Mouse (Mus musculus) frontal cortex, adult 2 months (tissue): ENCODE data around the gene Midn. TPM values are rescaled to one million over a fixed set of nuclear protein-coding genes. Genes with fewer than 3 reads are reported as not detected.

Experiments
- DNase-seq, 2 experiments: peaks; one replicate each; pipeline ENCODE4 v3.0.0; 2022; ENCODE audit warnings: low spot score in 1 of 2; ENCODE audit errors: extremely low spot score in 1 of 2
- polyA plus RNA-seq: library from polyadenylated mRNA; depleted of rRNA; stranded (reverse); fragments of >200 nt; gene quantifications from 2 replicates; pipeline ENCODE4 v1.2.3, GENCODE M21; 2012

Midn gene
- polyA plus RNA-seq, 1 experiment: 36.5 TPM

- DNase-seq: no peak
Observed at GRCm38 (mm10) chr10:80127920-80128319, 20.2 kb upstream of the Midn start.

GRCm38 (mm10) chr10:80129846-80130245, 18.2 kb upstream of the Midn start:
- no peak for DNase-seq

GRCm38 (mm10) chr10:80130403-80131031, 17.6 kb upstream of the Midn start:
- DNase-seq: peak in 1 of 2 experiments; percentile 28

DNA sequence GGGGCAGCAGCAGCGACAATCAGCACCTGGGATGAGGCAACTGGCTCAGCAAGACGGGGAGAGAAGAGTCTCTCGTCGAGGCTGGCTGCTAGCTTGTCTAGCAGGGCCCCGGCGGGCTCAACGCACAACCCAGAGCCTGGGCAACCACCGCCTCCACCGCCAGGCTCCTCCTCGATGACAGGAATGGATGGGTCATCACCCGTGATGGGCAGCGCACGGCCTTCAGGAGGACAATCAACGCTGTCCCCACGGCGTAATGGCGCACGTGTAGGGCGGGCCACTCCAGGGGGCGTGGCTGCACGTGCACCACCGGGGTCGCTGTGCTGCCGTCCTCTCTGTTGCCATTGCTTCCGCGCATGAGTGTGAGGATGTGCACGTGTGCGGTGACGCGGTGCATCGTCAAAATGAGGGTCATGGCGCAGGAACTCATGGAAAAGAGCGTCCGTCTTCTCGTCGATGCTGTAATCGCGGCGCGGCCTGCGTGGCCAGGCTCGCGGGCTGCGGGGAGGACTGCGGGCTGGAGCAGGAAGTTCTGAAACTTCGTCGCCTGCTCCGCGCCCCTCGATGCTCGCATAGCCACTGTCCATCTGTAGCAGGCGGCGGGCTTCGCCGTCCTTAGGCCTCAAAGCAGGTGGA, 16.6 kb upstream of the Midn start:
- peak in 1 of 2 experiments; percentile 66 for DNase-seq

DNA sequence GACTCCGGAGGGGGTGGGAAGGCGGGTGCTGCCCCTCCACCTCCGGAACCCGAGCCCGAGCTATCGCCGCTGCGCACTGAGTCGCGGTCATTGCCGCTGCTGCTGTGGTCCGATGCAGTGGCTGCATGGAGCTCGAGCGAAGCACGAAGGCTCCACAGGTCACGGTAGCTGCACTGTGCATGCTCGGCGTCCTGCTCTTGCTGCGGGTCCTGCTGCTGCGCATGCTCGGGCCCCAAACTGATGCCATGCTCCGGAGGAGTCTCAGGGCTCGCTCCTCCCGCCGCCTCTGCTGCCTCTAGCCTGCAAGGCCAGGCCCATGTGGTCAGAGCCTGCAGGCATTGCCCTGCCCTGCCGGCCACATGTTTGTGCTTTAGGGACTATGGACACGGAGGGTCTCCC, 16.1 kb upstream of the Midn start:
- no peak for DNase-seq

DNA sequence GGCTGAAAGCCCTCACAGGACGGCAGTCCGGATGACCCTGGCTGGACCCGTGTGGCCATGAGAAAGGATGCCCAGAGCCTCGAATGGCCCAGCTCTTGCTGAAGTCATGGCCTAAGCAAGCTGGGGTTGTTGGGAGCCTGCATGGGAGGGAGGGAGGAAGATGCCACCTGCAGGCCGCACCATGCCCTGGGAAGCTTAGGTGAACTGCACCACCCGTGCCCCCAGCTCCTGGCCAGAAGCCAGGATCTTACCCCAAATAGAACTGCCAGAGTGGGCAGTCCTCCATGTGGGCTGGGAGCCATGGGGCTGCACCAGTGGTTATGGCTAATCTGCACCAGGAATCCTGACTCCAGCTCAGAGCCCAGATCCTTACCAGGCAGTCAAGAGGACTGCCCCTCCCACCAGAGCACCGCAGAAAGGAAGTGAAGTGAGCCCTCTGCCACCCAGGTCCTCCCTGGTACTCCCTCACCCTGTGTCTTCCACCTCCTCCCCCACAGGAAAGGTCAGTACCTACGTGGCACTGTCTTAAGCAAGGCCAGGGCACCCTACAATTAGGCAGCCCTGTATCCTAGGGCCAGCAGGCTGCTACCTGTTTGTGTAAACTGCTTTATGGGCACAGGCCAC, 14.7 kb upstream of the Midn start:
- DNase-seq: no peak

- no peak for DNase-seq
Observed at GRCm38 (mm10) chr10:80134421-80134820, 13.7 kb upstream of the Midn start.

GRCm38 (mm10) chr10:80135161-80135560, 12.9 kb upstream of the Midn start:
- no peak for DNase-seq

DNA sequence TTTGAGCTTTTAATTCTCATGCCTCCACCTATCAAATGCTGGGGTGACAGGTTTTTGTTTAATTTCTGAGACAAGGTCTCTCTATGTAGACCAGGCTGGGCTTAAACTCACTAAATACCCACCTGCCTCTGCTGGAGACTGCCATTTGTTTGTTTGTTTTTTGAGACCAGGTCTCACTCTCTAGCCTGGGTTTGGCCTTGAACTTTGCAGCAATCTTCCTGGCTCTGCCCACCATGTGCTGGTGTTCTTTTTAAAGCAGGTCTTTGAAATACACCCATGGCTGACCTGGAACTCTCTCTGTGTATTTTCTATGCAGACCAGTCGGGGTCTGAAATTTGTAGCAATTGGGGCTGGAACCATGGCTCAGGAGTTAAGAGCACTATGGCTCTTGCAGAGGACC, 12.4 kb upstream of the Midn start:
- DNase-seq: no peak

- no peak for DNase-seq
Observed at GRCm38 (mm10) chr10:80136179-80136951, 11.7 kb upstream of the Midn start.

GRCm38 (mm10) chr10:80136952-80137625, 11.0 kb upstream of the Midn start:
- peak in 1 of 2 experiments; percentile 71 for DNase-seq

DNA sequence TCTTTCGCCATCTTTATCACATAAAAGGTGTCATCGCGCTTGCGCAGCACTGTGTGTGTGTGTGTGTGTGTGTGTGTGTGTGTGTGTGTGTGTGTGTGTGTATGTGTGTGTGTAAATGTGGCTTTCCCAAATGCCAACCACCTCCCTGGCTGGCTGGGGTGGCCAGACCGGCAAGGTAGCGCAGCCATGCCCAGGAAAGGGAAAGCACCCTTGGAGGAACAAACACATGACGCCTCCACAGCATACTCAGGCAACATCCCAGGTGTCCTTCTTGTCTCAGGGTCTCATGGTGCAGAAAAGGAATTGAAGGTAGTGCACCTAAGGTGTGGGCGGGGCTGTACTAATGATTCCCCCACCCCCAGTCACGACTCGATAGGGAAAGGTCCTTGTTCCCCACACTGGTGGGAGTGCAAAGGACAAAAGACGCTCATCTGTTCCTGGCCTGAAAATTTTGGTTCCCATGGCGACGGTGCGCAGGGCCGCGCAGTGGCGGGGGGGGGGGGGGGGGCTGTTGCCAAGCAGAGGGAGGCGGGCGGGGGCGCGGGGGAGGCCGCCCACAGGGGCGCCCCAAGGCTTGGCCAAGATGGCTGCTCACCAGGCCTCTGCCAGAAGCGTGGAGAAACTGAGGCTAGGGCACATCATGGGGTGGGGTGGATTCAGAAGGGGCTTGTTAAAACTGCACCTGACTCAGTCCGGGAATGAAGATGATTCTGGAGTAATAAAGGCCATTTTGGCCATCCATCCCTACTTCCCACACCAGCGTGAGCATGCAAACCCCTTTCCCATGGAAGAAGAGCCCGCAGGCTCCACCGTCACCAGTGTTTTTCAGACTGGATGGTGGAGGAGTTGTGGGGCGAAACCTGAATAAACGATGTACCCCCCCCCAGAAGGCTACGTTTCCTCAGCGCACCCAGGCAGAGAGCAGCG, 10.2 kb upstream of the Midn start:
- peak in 1 of 2 experiments; percentile 69 for DNase-seq

DNA sequence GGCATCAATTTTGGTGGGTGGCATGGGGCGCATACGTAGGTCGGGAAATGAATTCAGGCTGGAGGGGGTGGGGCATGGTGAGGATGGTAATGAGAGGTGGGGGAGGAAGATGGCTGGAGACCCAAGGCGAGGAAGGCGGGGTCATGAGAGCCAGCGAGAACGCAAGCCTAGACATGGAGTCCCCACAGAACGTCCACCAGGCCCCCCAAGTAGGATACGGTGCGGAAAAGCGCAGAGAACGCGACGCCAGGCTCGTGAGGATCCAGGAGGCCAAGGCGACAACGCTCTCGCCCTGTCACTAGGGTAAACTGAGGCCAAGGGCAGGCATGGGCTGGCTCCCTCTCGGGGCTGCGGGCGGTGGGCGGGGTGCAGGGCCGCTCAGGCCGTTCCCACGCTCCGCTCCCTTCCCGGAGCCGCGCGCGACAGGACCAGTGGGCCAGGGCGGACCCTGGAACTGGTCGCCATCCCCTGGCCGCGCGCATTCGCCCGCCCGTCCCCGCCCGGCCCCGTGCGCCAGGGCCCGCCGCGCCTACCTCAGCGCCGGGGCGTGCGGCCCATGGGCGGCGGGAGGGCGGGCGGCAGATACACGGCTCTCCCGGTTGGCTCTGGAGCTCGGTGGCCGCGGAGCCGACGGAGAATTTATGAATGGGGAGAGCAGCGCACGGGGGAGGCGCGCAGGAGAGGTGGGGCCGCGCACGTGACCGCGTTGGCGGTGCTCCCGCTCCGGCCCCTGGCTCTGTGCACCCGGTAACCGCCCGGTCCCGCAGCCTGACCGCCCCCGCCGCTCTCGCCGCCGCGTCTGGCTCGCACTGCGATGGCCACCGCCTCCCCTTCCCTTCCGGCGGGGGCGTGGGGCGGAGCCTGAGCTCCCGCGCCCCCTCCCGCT, 9.3 kb upstream of the Midn start, which contains the start of gene Atp5d:
Gene Atp5d, plus strand, starts transcription at position 80 of the 886 bp plus-strand sequence.
- peak in 1 of 2 experiments; percentile 82 for DNase-seq

DNA sequence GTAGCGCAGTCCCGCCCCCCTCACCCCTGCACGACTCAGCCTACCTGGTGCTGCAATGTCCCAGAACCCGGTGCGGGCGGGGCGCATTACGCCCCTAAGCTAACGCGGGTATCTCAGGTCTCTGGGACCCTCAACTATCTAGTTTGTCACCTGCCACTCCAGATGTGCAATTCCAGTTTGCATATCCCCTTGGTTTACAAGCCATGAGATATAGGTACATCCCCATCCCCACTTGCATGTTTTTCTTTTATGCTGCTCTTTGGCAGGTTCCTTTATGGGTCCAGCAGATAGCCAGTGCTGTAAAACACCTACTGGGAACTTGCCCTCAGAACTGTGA, 8.7 kb upstream of the Midn start:
- DNase-seq: no peak

- DNase-seq: no peak
Observed at GRCm38 (mm10) chr10:80139975-80140665, 8.0 kb upstream of the Midn start.

GRCm38 (mm10) chr10:80140666-80141035, 7.4 kb upstream of the Midn start, which contains the start of gene Cbarp:
Cbarp (minus strand) TSS chr10:80140835.
- DNase-seq: no peak

DNA sequence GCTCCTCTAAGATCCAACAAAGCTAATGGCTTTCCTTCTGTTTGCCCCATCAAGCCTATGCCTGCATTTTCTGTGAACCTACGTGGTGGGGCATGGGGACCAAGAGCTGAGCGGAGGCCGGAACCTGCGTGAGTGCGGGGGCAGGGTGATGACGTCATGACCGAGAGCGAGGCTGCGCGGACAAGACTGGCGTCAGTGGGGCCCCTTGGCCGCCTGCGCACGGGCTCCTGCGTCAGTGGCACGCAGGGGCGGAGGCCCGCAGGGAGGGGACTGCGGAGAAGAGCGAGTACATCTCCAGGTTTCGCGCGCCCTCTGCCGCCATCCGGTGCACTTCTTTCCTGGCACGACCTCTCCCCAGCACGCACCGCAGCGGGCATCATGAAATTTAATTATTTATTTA, 6.8 kb upstream of the Midn start:
- DNase-seq: peak; percentile 94 to 98
